Mouse (Mus musculus) liver, embryonic 14.5 days (tissue): ENCODE data around the gene Aldoc.
A peak's percentile ranks its signal among the peaks of the same experiment; 100 is the strongest.

ENCODE experiments used
- CTCF ChIP-seq: IDR thresholded peaks from 2 replicates; pipeline ENCODE4 v1.5.1; 2016; ENCODE audit warnings: antibody characterized with exemption, low read depth, control low read depth
- EP300 ChIP-seq: IDR thresholded peaks from 2 replicates; pipeline ENCODE4 v1.6.1; 2016; ENCODE audit warnings: antibody characterized with exemption, low read depth

- 0 out of 2 replicates have a peak, but pooled peaks have one; percentile 24 for TF ChIP-seq CTCF
- no peak for TF ChIP-seq EP300
These were observed at the start of gene Aldoc for GRCm38 (mm10) chr11:78322860-78323259.
